Mouse (Mus musculus) CD8-positive naive resting alpha-beta T cell, adult 57 days (primary cell): ENCODE data around the gene Bfsp2. TPM values are rescaled to one million over a fixed set of nuclear protein-coding genes. Genes with fewer than 3 reads are reported as not detected.

Experiments used
- total RNA-seq: library from RNA; stranded (reverse); gene quantifications from one replicate; pipeline ENCODE4 v1.2.4, GENCODE M21; 2023

The Bfsp2 gene
- total RNA-seq: 0.95 TPM

DNA sequence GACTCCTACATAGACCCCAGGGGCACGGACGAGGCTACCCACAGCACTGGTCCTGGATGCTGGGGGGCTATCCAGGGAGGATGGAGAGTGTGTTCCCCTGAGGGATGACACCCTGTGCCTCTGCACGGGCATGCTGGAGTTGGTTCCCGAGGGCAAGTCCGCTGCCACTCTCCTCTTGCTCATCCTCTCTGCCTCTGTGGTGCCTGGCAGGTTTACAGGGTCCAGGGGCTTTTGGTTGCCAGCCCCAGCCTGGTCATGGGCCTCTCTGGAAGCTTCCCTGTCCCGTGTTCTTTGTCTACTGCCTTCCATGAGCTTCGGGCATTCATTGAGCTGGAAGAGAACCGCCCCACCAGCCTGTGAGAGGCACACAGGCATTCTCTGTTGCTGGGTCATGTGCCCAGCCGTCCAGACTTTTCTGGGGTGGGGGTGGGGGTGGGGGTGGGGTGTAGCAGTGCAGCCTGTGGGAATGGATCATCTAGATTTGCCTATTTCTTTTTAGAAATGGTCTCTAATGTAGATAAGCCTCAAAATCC is at the start of gene Bfsp2:
Gene Bfsp2, minus strand, starts transcription at position 377 of the 533 bp plus-strand sequence.

Other genes starting within 250 kb of the Bfsp2 start
- gene Trf, start 250.0 kb downstream of the Bfsp2 start, total RNA-seq: 12.6 TPM
- gene 1300017J02Rik, start 175.3 kb downstream of the Bfsp2 start, total RNA-seq: not detected
- gene Topbp1, start 175.2 kb downstream of the Bfsp2 start, total RNA-seq: 75.5 TPM
- gene Cdv3, start 114.6 kb downstream of the Bfsp2 start, total RNA-seq: 106 TPM